Mouse (Mus musculus): ENCODE results near the gene Dnajc4. TPM values are rescaled to one million over a fixed set of nuclear protein-coding genes. Genes with fewer than 3 reads are reported as not detected.
A peak's percentile ranks its signal among the peaks of the same experiment; 100 is the strongest.

Dnajc4 gene
- total RNA-seq, 2 experiments from 2014 or later, result 48.2 to 56.1 TPM

GRCm38 (mm10) chr19:6951994-6952711 is 40.2 kb downstream of the Dnajc4 start:
- intact Hi-C loops (cut with DNase I), result loop anchor here (1.0 kb wide), 1 partner anchor 11 kb away; the partner anchor contains the start of gene Bad
- DNase-seq (ENCODE audit: low spot score), result peak; percentile 82

GRCm38 (mm10) chr19:6951381-6951968 is 40.9 kb downstream of the Dnajc4 start:
- intact Hi-C loops (cut with DNase I), result loop anchor here (1.0 kb wide), 1 partner anchor 10 kb away; the partner anchor contains the start of gene Bad
- peak; percentile 96 for DNase-seq (ENCODE audit: low spot score)

GRCm38 (mm10) chr19:6950613-6951153 is 41.7 kb downstream of the Dnajc4 start:
- DNase-seq (ENCODE audit: low spot score), result no peak
- intact Hi-C loops (cut with DNase I), result loop anchor here (1.0 kb wide), 1 partner anchor 9 kb away; the partner anchor contains the start of gene Bad

GRCm38 (mm10) chr19:6949951-6950350 is 42.4 kb downstream of the Dnajc4 start:
- DNase-seq (ENCODE audit: low spot score), result no peak
- intact Hi-C loops (cut with DNase I), result loop anchor here (5.0 kb wide), 1 partner anchor 703 kb away; no protein-coding TSS in a partner anchor

- intact Hi-C loops (cut with DNase I), result loop anchor here (5.0 kb wide), 1 partner anchor 702 kb away; no protein-coding TSS in a partner anchor
Observed at GRCm38 (mm10) chr19:6949532-6949931, 42.8 kb downstream of the Dnajc4 start.

GRCm38 (mm10) chr19:6948186-6948585 is 44.2 kb downstream of the Dnajc4 start:
- intact Hi-C loops (cut with DNase I), result loop anchor here (5.0 kb wide), 1 partner anchor 701 kb away; no protein-coding TSS in a partner anchor

More at GRCm38 (mm10) chr19:6949532-6949931, 42.8 kb downstream of the Dnajc4 start:
- DNase-seq (ENCODE audit: low spot score), result no peak

GRCm38 (mm10) chr19:6947742-6948141 is 44.6 kb downstream of the Dnajc4 start:
- intact Hi-C loops (cut with DNase I), result loop anchor here (5.0 kb wide), 1 partner anchor 700 kb away; no protein-coding TSS in a partner anchor
- DNase-seq (ENCODE audit: low spot score), result no peak

More at GRCm38 (mm10) chr19:6948186-6948585, 44.2 kb downstream of the Dnajc4 start:
- no peak for DNase-seq (ENCODE audit: low spot score)

- intact Hi-C loops (cut with DNase I), result no loop called here
- DNase-seq (ENCODE audit: low spot score), result no peak
Observed at GRCm38 (mm10) chr19:6943709-6944108, 48.7 kb downstream of the Dnajc4 start.

- no peak for DNase-seq (ENCODE audit: low spot score)
- intact Hi-C loops (cut with DNase I), result no loop called here
Observed at GRCm38 (mm10) chr19:6942764-6943163, 49.6 kb downstream of the Dnajc4 start.

GRCm38 (mm10) chr19:6942249-6942691 is 50.1 kb downstream of the Dnajc4 start, which contains the start of gene Gpr137:
TSS of gene Gpr137 (minus strand) at chr19:6942480.
- intact Hi-C loops (cut with DNase I), result no loop called here
- DNase-seq (ENCODE audit: low spot score), result peak; percentile 96

GRCm38 (mm10) chr19:6941372-6942248 is 50.8 kb downstream of the Dnajc4 start, which contains the start of gene Bad:
TSS of gene Bad (plus strand) at chr19:6941861.
- peak; percentile 85 for DNase-seq (ENCODE audit: low spot score)
- intact Hi-C loops (cut with DNase I), result loop anchor here (1.0 kb wide), 1 partner anchor 10 kb away; no protein-coding TSS in a partner anchor

- no peak for DNase-seq (ENCODE audit: low spot score)
- intact Hi-C loops (cut with DNase I), result loop anchor here (1.0 kb wide), 1 partner anchor 11 kb away; no protein-coding TSS in a partner anchor
Observed at GRCm38 (mm10) chr19:6940396-6941351, 51.7 kb downstream of the Dnajc4 start.

GRCm38 (mm10) chr19:6939106-6940002 is 53.0 kb downstream of the Dnajc4 start:
- intact Hi-C loops (cut with DNase I), result no loop called here
- no peak for DNase-seq (ENCODE audit: low spot score)
